Mouse (Mus musculus) heart, adult 2 months (tissue): Measurements from ENCODE around the gene Mfsd11. TPM values are rescaled to one million over a fixed set of nuclear protein-coding genes. Genes with fewer than 3 reads are reported as not detected.
"Not testable (repeated sequence)": the region's sequence is repeated elsewhere in the genome, so short reads cannot be mapped to it uniquely, and the experiment has no call there.

Experiments
- DNase-seq, 2 experiments: peaks; one replicate each; pipeline ENCODE4 v3.0.0; 2021
- H3K27ac ChIP-seq: fragments of 200-600 bp; 2 replicates; pipeline ENCODE4 v1.8.1; 2022
- H3K27me3 ChIP-seq: fragments of 200-500 bp; 2 replicates; pipeline ENCODE4 v1.6.1; 2012; ENCODE audit warnings: mild to moderate bottlenecking, low read length, inconsistent platforms, mixed read lengths; ENCODE audit not compliant: control insufficient read depth, insufficient read depth
- H3K36me3 ChIP-seq: fragments of 200-500 bp; 2 replicates; pipeline ENCODE4 v1.6.1; 2012; ENCODE audit warnings: low read length, inconsistent platforms; ENCODE audit not compliant: control insufficient read depth, insufficient read depth
- H3K4me1 ChIP-seq: fragments of 200-500 bp; 2 replicates; pipeline ENCODE4 v1.6.1; 2011; ENCODE audit warnings: low read length; ENCODE audit not compliant: control insufficient read depth, insufficient read depth
- H3K4me3 ChIP-seq: fragments of 200-600 bp; 2 replicates; pipeline ENCODE4 v1.8.1; 2022
- H3K79me2 ChIP-seq: fragments of 200-500 bp; replicated peaks from 2 replicates; pipeline ENCODE4 v1.6.1; 2012; ENCODE audit warnings: mild to moderate bottlenecking, inconsistent platforms, low read length, moderate library complexity, mixed read lengths; ENCODE audit not compliant: control insufficient read depth, insufficient read depth
- H3K9ac ChIP-seq: fragments of 200-500 bp; 2 replicates; pipeline ENCODE4 v1.6.1; 2012; ENCODE audit warnings: low read depth, mild to moderate bottlenecking, control low read depth, inconsistent platforms, low read length, mixed read lengths
- CTCF ChIP-seq: fragments of 200-600 bp; IDR thresholded peaks from 2 replicates; pipeline ENCODE4 v1.8.1; 2022; ENCODE audit warnings: antibody characterized with exemption, mild to moderate bottlenecking, moderate library complexity
- EP300 ChIP-seq: fragments of 200-500 bp; IDR thresholded peaks from 2 replicates; pipeline ENCODE4 v1.6.1; 2011; ENCODE audit warnings: low read depth, low read length, control low read depth; ENCODE audit not compliant: insufficient read depth
- POLR2A ChIP-seq: fragments of 200-500 bp; IDR thresholded peaks from 2 replicates; pipeline ENCODE4 v1.6.1; 2011; ENCODE audit warnings: mild to moderate bottlenecking, low read depth, low read length, control low read depth; ENCODE audit not compliant: insufficient read depth
- WGBS: fragments of 180-500 bp; shearing (Covaris S2); methylation state at CpG from one replicate; pipeline ENCODE4 v1.1.7; 2018; 5-methylcytosine and 5-hydroxymethylcytosine counted together
- intact Hi-C: fragments of 180-260 bp; cut with DNase I; formaldehyde crosslinking; loops from one replicate; pipeline ENCODE4 v1.15.1; 2025
- polyA plus RNA-seq: library from polyadenylated mRNA; depleted of rRNA; stranded (reverse); fragments of >200 nt; gene quantifications from 2 replicates; pipeline ENCODE4 v1.2.3, GENCODE M21; 2012
- total RNA-seq, 2 experiments: library from RNA; stranded (reverse); gene quantifications; 2 replicates each; pipeline ENCODE4 v1.2.3; 2021

Gene Mfsd11
- total and polyA plus RNA-seq, 3 experiments = 23.8 to 33.5 (median 29.9) TPM

GRCm38 (mm10) chr11:116823255-116823654 lies 29.0 kb upstream of the Mfsd11 start:
- H3K36me3 ChIP-seq = no peaks in the 10 kb centered on the region
- 97% methylated on average over 2 of the region's 2 CpGs for WGBS
- H3K79me2 ChIP-seq = peaks cover 2% of the 10 kb centered on the region; the same call in 1 of the 2 replicates
- H3K4me3 ChIP-seq = no peak overlapping the region
- H3K27me3 ChIP-seq = no peaks in the 10 kb centered on the region
- H3K27ac ChIP-seq = no peak overlapping the region
- TF ChIP-seq POLR2A (no peak), EP300 (no peak), CTCF (no peak)
- no peak for DNase-seq
- intact Hi-C loops = no loop called here
- H3K4me1 ChIP-seq = peaks cover 28% of the 10 kb centered on the region
- H3K9ac ChIP-seq = no peak overlapping the region

- H3K4me3 ChIP-seq, H3K79me2 ChIP-seq, H3K36me3 ChIP-seq, DNase-seq, intact Hi-C loops, H3K27me3 ChIP-seq, H3K9ac ChIP-seq, H3K27ac ChIP-seq: not testable (repeated sequence)
- WGBS = 98% methylated on average over 10 of the region's 10 CpGs
- H3K4me1 ChIP-seq = peaks cover 30% of the 10 kb centered on the region
These were observed 28.4 kb upstream of the Mfsd11 start for GRCm38 (mm10) chr11:116823885-116824284.

DNA sequence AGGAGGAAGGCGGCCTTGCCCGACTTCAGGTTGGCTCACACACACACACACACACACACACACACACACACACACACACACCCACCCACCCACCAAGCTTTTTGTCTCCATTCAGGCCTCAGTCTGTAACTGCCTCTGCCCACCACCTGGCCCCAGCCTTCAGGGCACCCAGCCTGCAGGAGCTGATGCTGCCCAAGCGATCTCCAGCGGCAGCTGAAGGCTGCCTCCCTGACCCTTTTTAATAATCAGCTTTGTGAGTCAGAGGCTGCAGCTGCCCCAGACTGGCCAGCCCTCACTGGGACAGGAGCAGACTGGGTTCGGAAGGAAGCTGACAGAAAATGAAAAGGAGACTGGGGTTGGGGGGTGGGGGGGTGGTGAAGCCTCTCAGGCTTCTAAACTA lies 27.0 kb upstream of the Mfsd11 start:
- DNase-seq = no peak
- Histone ChIP-seq H3K4me3 (no peak overlapping the region), H3K4me1 (peaks cover 22% of the 10 kb centered on the region), H3K27me3 (no peaks in the 10 kb centered on the region), H3K27ac (peak overlapping the region; percentile 36; the same call in 1 of the 2 replicates), H3K36me3 (no peaks in the 10 kb centered on the region), H3K9ac (peak overlapping the region; percentile 45; the same call in 1 of the 2 replicates), H3K79me2 (peaks cover 2% of the 10 kb centered on the region; the same call in 1 of the 2 replicates)
- 33% methylated on average over 5 of the region's 5 CpGs for WGBS
- intact Hi-C loops = no loop called here
- TF ChIP-seq CTCF (no peak), POLR2A (no peak), EP300 (no peak)

- DNase-seq = no peak
- TF ChIP-seq CTCF = no peak
- no peak for TF ChIP-seq EP300
- no peak for TF ChIP-seq POLR2A
- intact Hi-C loops = loop anchor here (2.0 kb wide), 1 partner anchor 16 kb away; the partner anchor contains the start of genes Jmjd6 and Mettl23
- Histone ChIP-seq H3K79me2 (peaks cover 2% of the 10 kb centered on the region; the same call in 1 of the 2 replicates), H3K9ac (peak overlapping the region; percentile 93), H3K4me1 (peaks cover 9% of the 10 kb centered on the region), H3K27ac (peak overlapping the region; percentile 90), H3K36me3 (no peaks in the 10 kb centered on the region), H3K27me3 (no peaks in the 10 kb centered on the region), H3K4me3 (peak overlapping the region; percentile 87)
- 32% methylated on average over 17 of the region's 17 CpGs for WGBS
These were observed 25.4 kb upstream of the Mfsd11 start for GRCm38 (mm10) chr11:116826550-116827504.

- peak; percentile 37; the same call in 1 of the 2 replicates for TF ChIP-seq CTCF
- peak; percentile 61; the same call in 1 of the 2 replicates for TF ChIP-seq POLR2A
- TF ChIP-seq EP300 = 0 out of 2 replicates have a peak, but pooled peaks have one; percentile 17
- H3K4me3 ChIP-seq = peak within 1 kb of the TSS; percentile 87
- peak within 1 kb of the TSS; percentile 90 for H3K27ac ChIP-seq
- 2% methylated on average over 67 of the region's 71 CpGs for WGBS
- no peaks in the 10 kb centered on the region for H3K36me3 ChIP-seq
- peak; percentile 91 to 96 for DNase-seq
- intact Hi-C loops = loop anchor here (2.0 kb wide), 1 partner anchor 15 kb away; the partner anchor contains the start of genes Jmjd6 and Mettl23
- H3K27me3 ChIP-seq = no peaks in the 10 kb centered on the region
- H3K9ac ChIP-seq = peak within 1 kb of the TSS; percentile 93
- H3K79me2 ChIP-seq = 0 out of 2 replicates have a peak, but pooled peaks cover 2% of the 10 kb centered on the region
- peaks cover 6% of the 10 kb centered on the region for H3K4me1 ChIP-seq
These were observed 24.6 kb upstream of the Mfsd11 start, which contains the start of gene Mxra7 for GRCm38 (mm10) chr11:116827534-116828165. Gene Mxra7 (minus strand): TSS chr11:116828046.
